Mouse (Mus musculus) right cerebral cortex, postnatal 36 days (tissue): ENCODE data around the gene Tnnc1.

ENCODE experiments used
- DNase-seq, 2 experiments: peaks; one replicate each; pipeline ENCODE4 v3.0.0; 2022; ENCODE audit warnings: low spot score in 2 of 2, mixed read lengths in 1 of 2

The Tnnc1 gene

GRCm38 (mm10) chr14:31183541-31183940 lies 24.6 kb upstream of the Tnnc1 start:
- DNase-seq, result no peak

- DNase-seq, result no peak
These were observed 23.9 kb upstream of the Tnnc1 start for GRCm38 (mm10) chr14:31184195-31184594.

GRCm38 (mm10) chr14:31186656-31187055 lies 21.5 kb upstream of the Tnnc1 start:
- DNase-seq, result no peak

- no peak for DNase-seq
These were observed 19.3 kb upstream of the Tnnc1 start for GRCm38 (mm10) chr14:31188771-31189181.

- no peak for DNase-seq
These were observed 18.8 kb upstream of the Tnnc1 start for GRCm38 (mm10) chr14:31189348-31189747.

GRCm38 (mm10) chr14:31191936-31192335 lies 16.2 kb upstream of the Tnnc1 start:
- DNase-seq, result no peak

GRCm38 (mm10) chr14:31193791-31194190 lies 14.3 kb upstream of the Tnnc1 start:
- DNase-seq, result no peak

- DNase-seq, result no peak
These were observed 13.7 kb upstream of the Tnnc1 start for GRCm38 (mm10) chr14:31194441-31194840.

GRCm38 (mm10) chr14:31194891-31195513 lies 13.1 kb upstream of the Tnnc1 start:
- no peak for DNase-seq

GRCm38 (mm10) chr14:31195521-31195920 lies 12.6 kb upstream of the Tnnc1 start:
- no peak for DNase-seq

GRCm38 (mm10) chr14:31195968-31196367 lies 12.1 kb upstream of the Tnnc1 start:
- DNase-seq, result no peak

GRCm38 (mm10) chr14:31197547-31198516 lies 10.3 kb upstream of the Tnnc1 start:
- peak; percentile 53 to 65 for DNase-seq

- DNase-seq, result no peak
These were observed 8.5 kb upstream of the Tnnc1 start for GRCm38 (mm10) chr14:31199599-31199998.

- DNase-seq, result no peak
These were observed 8.1 kb upstream of the Tnnc1 start for GRCm38 (mm10) chr14:31200038-31200437.

GRCm38 (mm10) chr14:31204844-31205243 lies 3.3 kb upstream of the Tnnc1 start:
- DNase-seq, result no peak

- no peak for DNase-seq
These were observed 2.9 kb upstream of the Tnnc1 start for GRCm38 (mm10) chr14:31205244-31205561.

GRCm38 (mm10) chr14:31205562-31206467 lies 2.3 kb upstream of the Tnnc1 start:
- no peak for DNase-seq

GRCm38 (mm10) chr14:31206472-31206981 lies 1.6 kb upstream of the Tnnc1 start:
- peak; percentile 92 to 94 for DNase-seq

- DNase-seq, result no peak
These were observed 862 bp upstream of the Tnnc1 start for GRCm38 (mm10) chr14:31207070-31207830.

GRCm38 (mm10) chr14:31209133-31209557 lies 1.0 kb downstream of the Tnnc1 start:
- no peak for DNase-seq

GRCm38 (mm10) chr14:31211854-31212253 lies 3.7 kb downstream of the Tnnc1 start:
- DNase-seq, result no peak
